Mouse (Mus musculus) testis, adult 2 months (tissue): Measurements from ENCODE around the gene Cryz.

Experiments
- CTCF ChIP-seq: fragments of 200-500 bp; IDR thresholded peaks from 2 replicates; pipeline ENCODE4 v1.5.1; 2012; ENCODE audit warnings: low read depth, mild to moderate bottlenecking, inconsistent platforms, low read length, moderate library complexity; ENCODE audit not compliant: control insufficient read depth, insufficient read depth, insufficient replicate concordance
- POLR2A ChIP-seq: fragments of 200-500 bp; IDR thresholded peaks from 2 replicates; pipeline ENCODE4 v1.6.1; 2012; ENCODE audit warnings: low read depth, mild to moderate bottlenecking, inconsistent platforms, low read length, moderate library complexity; ENCODE audit not compliant: control insufficient read depth

- TF ChIP-seq CTCF (no peak), POLR2A (no peak)
Measured at GRCm38 (mm10) chr3:154562192-154562591, 34.3 kb upstream of the Cryz start.
